Mouse (Mus musculus) embryo, embryonic 11.5 days (tissue): ENCODE measurements around the gene Tectb.
"Not testable (repeated sequence)": the region's sequence is repeated elsewhere in the genome, so short reads cannot be mapped to it uniquely, and the experiment has no call there.

Experiments used
- DNase-seq: peaks from one replicate; pipeline ENCODE4 v3.0.0-alpha.2; 2012; ENCODE audit warnings: low read depth, low spot score

Gene Tectb

DNA sequence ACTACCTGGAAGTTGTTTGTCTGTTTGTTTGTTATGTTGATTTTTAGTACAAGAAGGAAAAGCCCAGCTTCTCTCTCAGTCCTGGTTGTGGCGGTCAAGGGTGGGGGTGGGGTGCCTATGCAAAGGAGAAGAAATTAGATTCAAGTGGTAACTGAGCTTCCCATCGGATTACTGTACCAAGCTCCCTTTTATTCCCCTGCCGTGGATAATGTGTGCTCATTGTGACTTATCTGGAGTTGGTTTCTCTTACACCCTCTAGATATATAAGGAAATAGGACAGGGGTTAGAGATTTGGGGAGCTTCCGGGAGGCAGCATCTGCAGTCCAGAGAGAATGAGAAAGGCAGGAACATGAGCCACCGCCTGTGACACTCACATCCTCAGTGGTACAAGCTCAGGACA, at the start of gene Tectb:
Gene Tectb (plus strand): TSS at position 301 of the 400 bp plus-strand sequence.
- no peak for DNase-seq

DNA sequence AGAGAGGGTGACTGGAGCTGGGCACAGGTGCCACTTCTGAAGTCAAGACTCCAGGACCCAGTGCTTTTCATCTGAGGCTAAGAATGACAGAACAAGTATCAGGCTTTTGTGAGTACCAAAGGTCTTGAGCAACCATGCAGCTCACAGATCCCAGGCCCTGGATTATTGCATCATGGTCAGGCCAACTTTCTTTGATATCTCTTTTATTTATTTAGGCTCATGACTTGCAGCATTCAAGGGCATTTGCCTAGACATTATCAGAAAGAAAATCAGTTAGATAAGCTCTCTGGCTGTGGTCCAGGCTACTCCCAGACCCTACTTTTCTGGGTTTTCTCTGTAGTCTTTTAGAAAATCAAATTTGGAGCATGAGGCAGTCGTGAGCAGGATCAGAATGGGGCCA, 48.8 kb upstream of the Tectb start:
- DNase-seq: no peak

DNA sequence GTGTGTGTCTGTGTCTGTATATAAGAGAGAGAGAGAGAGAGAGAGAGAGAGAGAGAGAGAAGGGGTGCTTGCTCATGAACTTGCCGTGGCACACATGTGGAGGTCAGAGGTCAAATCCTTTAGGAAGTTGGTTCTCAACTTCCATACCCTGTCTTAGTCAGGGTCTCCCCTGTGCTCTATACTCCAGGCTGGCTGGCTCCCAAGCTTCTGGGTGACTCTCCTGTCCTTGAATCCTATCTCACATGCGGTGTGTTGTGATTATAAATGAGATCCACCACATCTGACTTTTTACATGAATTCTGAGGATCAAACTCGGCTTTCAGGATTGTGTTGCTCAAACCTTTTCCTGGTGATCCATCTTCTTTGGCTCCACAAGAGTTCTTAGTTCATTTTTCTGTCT, 48.1 kb upstream of the Tectb start:
- no peak for DNase-seq

DNA sequence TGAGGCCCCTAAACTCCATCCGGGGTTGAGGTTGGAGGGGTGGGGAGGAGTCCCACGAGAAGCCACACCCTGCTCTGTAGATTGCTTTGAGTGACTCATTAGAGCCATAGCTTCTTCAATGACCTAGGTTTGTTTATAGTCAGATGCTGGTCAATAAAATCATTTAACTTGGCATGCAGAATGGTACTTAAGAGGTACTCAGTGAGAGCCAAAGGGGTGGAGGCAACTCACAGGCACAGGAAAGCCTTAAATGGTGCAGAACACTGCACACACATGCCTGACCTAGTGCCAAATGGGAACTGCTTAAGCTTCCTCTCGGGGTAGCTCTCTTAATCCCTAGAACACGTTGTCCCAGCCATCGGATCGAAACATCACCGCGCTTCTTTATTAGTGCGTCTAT, 46.0 kb upstream of the Tectb start:
- no peak for DNase-seq

DNA sequence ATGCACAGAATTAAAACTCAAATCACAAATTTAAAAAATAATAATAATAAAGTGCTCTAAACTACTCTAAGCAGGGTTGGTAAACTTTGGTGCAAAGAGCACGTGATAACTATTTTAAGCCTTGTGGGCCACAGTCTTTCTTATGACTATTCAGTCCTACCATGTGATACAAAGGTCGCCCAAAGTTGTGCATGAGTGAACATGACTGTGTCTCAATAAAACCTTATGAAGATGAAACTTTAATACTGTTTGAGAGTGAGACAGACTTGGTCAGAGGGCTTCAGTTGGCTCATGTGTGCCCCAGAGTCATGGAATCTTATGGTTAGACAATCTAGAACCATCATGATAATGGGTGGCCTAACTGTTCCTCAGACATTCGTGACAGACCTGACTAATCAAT, 44.6 kb upstream of the Tectb start:
- no peak for DNase-seq

DNA sequence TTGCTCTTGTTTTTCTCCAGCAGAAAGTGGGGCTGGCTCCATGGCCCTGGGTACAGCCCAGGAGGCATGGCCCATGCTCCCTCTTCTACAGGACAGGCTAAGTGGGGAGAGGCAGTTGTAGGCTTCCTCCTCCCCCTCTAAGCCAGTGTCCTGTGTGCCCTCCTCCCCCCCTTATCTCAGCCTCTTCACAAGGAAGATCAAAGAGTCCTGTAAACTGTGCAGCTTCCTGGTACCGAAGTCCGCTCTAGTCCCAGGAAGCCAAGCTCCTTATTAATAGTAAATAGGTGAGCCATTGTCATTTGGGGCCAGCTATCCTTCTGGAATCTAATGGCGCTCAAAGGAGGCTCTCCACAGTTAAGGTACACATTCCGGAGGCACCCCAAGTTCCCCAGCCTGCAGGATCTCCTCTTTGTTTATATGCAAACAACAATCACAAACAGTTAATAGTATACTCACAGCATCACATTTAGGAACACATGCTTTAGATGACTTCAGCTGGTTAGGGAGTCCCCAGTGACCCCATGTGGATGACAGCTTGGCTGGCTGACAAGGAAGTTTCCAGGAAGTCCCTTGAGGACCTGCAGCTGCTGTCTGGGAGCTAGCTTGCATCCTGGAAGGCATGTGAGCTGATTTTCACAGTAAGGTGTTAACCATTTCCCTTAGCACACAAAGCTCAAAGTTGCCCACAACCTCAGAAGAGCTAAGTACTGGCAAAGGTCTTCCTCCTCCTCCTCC, 43.7 kb upstream of the Tectb start:
- DNase-seq: no peak

DNA sequence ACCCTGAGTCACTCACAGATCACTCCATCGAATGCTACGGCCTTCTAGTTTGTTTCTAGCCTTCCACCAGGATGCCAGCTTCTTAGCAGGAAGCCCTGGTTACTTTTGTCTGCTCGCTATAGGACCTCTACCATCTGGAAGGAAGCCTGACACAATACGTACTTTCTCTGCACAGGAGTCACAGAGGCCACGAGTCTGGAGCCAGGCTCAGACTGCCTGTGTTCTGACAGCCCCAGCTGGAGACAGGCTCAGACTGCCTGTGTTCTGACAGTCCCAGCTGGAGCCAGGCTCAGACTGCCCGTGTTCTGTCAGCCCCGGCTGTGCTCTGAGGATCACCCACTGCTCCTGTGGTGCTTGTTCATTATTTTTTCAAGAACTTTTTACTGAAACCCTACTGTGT, 42.6 kb upstream of the Tectb start:
- no peak for DNase-seq

DNA sequence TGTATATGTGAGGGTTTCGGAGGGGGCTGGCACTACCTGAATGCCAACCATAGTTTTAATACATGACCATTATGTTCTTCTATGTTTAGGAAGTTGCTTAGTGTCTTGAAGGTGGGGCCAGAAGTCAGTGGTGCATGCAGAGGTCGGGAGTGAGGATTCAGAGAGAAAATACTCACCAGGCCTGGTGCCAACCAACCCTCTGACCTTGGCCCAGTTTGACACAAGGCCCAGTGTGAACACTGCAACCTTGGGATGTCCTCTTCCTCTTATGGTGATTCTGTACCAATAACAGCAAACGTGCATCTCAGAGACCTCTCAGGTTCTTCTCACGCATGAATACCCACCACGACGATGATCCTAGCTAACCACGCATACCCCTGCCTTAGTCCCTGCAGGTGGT, 42.0 kb upstream of the Tectb start:
- no peak for DNase-seq

DNA sequence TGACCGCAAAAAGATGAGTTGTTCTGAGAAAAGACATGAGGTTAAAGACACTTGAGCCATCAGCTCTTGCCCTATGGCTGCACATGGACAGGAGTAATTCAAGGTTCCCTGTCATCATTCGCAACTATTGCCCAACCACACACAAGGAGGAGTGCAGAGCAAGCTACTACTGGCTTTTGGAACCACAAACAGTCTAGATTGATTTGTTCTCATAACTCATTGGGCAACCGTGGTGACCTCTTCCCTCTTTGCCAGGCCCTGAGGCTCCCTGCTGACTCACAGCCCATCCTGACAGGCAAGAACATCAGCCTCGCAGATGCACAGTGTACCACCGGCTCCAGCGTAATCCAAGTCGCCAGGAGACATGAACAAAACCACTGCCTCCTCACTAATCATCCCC, 41.2 kb upstream of the Tectb start:
- DNase-seq: no peak

DNA sequence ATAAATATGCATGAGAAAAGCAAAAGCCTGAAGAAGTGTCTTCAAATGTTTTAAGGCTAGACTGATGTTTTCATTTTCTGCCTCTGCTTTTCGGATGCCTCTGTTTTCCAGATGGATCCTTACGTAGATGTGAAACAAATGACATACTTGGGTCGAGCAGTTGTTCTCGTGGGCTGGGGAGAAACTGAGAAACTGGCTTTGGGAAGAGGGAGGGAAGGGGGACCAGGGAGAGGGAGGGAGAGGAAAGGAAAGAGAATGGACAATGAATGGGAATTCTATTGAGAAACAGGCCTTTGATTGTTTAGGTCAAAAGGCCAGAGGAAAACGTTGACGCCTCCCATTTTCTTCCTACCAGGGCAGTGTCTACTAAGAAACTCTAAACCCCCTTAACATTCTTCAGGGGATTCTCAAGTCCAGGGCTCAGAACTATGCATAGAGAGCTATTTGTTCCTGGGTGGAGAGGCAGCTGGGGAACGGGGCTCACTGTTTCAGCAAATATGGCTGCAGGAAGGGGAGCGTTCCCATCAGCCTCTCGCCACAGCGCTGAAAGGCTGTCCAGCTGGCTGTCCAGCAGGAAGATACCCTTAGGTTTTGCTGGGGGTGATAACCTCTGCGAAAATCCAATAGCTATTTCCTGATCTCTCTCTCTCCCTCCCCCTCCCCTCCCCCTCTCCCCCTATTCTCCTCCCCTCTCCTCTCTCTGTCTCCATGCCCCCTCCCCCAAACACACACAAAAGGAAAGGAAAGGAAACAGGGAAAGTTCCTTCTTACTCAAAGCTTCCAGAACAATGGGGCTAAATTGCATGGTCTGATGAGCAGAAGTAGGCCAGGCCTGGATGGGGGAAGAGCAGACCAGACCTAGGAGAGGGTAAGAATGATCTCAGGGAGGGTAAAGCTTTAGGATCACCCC, 36.9 kb upstream of the Tectb start:
- DNase-seq: no peak

DNA sequence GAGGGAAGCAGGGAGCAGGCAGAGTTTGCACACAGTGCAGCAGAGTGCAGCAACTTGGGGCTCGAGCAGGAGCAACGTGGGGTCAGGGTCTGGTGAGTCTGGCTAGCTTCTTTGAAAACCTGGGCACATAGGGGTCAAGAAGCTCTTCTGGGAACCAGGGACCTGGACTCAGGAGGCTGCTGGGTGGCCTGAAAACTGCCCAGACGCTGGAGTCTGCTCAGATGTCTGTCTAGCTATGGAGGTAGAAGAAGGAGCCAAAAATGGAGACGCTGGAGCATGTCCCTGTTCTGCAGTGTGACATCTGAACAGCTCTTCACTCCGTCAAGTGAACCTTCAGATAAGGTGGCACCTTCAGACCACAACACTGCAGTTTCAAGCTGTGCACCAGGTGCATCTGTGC, 35.8 kb upstream of the Tectb start:
- DNase-seq: no peak

DNA sequence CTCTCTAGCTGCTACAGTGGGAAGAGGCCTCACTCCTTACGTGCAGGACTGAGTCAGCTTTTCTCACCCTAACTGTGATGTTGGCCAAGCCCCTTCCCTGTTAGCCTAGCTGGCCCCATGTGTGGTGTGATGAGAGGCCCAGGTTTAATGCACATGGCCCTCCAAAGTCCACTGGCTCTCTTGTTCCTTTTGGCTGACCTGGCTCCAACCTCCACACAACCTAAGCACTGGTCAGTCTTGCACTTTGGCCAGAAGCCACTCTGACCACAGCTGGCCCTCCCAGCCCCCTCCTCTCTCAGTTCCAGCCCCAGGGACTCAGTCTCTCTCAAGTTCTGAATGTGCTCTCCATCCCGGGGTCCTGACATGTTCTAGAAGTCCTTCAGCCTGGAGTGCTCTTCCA, 35.4 kb upstream of the Tectb start:
- no peak for DNase-seq

DNA sequence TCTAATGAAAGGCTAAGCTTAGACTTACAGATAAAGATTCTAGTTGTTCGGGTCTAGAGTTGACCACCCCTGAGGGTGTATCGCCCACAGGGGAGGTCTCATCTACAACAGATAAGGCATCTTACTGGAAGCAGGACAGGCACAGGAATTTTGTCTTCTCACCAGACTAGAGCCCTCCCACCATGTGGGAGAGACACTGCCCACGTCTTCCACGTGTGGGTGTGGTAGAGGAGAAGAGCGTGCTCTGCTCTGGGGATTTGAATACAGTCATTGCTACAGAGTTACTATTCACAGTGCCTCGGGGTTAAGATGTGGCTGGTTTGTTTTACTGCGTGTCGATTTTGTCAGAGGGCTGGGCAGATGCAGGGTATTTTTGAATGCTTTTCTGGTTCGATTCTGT, 33.0 kb upstream of the Tectb start:
- DNase-seq: no peak

DNA sequence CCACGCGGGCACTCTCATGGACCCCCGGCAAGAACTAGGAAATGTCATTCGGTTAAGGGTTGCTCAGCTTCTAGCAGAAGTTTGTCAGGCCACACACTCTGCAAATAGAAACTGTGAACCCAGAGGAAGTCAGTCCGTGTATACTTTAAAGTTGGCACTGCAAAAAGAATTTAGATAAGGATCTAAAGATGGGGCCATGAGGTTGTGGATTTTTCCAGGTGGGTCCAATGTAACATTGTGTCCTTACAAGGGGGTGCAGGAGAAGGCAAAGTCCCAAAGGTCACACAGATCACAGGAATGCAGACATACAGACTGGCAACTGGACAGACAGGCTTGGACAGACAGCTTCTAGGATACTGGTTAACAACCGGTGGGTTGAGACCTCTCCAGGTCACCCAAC, 32.4 kb upstream of the Tectb start:
- no peak for DNase-seq

DNA sequence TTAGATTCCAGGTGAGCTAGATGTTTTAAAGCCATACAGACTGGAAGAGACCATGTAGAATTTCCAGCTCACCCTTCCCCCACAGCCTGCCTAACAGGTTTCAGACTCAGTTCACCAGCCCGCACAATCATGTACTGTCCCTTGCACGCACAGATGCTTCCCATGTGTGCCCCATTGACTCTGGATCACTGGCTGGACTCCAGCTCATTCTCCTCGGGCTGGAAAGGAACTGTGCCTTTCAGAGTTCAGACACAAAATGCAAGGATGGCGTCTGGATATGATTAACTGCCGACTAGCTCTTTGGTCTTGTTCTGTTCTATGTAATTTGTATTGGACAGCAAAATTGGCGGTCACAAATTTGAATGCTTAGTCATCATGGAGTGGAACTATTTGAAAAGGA, 30.9 kb upstream of the Tectb start:
- no peak for DNase-seq

DNA sequence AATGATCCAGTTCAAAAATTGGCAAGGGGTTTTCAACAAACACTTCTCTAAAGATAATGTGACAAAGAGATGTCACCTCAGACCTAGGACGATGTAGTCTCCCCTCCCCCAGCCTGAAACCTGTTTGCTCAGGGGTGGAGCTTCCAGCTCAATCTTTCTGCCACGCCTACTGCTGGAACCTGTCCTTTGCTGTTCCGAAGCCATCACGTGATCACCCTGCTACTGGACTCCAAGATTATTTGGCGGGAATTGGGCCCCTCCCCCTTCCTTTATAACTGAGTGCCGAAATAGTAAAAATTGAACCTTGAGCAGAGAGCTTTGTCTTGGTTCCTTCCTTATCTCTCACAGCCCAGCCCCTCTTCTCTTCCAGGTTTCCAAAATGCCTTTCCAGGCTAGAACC, 28.3 kb upstream of the Tectb start:
- not testable (repeated sequence) for DNase-seq

DNA sequence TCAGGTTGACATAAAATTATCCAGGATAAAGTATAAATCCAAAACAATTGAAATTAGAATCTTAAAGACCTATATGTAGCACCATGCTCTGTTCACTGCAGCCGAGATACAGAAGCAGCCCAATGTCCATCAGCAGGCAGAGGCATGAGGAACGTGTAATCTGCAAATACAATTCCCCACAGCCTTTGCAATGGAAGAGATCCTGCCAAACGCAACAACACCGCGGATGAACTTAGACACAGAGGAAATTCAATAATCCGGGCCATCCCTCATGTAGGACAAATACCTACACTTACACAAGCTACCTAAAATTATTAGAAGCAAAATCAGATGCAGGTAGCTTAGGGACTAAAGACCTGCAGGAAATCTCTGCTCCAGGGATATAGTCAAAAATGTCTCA, 27.6 kb upstream of the Tectb start:
- no peak for DNase-seq

DNA sequence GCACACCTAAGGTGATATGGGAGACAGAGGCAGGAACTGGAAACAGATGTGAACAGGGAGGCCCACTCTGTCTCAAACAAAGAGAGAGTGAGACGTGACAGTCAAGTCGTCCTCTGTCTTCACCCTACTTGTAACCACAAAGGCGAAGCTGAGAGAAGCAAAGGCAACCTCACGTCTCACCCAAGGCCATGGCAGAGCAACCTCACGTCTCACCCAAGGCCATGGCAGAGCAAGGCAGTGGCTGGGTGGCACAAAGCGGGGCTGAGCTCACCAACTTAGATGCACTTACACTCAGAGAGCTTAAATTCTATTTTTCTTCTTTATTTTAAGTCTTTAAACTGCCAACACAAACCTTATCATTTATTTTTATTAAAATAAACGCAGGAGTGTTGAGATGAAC, 23.5 kb upstream of the Tectb start:
- no peak for DNase-seq

DNA sequence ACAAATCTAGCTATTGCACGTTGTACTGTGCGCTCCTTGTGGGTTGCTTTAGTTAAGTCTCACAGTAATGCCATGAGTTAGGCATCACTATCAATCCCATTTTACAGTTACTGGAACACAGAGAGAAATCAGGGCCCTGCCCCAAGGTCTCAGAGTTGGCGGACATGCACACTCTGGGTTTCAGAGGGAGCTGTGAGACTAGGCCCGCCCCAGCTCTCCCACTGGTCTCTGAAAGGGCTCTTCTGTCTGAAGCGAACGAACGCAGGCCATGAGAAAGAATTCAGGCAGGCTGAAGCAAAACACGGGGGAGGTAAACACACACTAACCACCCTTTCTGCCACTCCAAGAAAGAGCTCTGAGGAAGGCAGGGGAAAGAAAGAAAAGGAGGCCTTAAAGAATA, 21.9 kb upstream of the Tectb start:
- no peak for DNase-seq

DNA sequence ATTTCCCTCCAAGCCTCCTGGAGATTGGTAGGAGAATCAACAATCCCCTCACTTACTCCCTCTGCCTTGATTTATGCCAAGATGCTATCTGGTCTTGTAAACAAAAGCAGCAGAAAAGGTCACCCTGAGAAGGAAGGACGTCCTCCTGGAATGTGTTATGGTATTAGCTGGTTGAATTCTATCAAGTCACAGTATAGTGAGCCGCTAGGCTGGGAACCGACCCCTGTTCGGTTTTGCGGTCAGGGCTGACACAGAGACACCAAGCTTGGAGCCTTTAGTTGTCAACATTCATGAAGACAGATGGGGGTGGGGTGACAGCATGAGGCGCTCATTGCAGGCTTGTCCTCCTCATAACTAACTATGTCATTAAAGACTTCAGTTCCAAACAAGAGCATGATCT, 20.7 kb upstream of the Tectb start:
- DNase-seq: no peak

DNA sequence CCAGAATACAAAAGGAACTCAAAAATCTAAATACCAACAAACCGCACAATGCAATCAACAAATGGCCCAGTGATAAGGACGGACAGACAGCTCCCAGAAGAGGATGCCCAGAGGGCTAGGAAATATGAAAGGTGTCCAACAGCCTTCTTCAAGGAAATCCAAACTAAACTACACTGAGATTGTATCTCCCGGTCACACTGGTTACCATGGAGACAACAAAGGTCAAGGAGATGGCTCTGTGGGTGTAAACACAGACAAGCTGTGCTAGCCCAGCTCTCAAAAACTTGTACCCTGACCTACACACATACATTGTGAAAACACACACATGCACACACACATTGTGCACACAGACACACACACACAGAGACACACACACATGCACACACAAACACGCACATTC, 18.3 kb upstream of the Tectb start:
- no peak for DNase-seq

DNA sequence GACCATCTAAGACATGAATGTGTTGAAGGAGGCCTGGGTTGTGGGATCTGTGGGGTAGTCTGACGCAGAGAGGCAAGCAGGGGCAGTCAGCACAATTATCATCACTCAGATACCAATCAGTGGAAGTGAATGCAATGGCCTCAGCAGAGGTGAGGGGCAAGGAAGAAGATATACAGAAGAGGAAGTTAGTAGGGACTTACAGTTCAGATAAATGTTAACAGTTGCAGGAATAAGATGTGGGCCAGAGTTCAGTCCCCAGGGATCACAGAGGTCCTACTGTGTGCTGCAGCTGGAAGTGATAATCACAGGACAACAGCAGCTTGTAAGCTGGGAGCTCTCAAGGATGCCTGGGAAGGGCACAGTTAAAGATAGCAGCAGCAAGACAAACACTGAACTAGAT, 16.4 kb upstream of the Tectb start:
- no peak for DNase-seq

DNA sequence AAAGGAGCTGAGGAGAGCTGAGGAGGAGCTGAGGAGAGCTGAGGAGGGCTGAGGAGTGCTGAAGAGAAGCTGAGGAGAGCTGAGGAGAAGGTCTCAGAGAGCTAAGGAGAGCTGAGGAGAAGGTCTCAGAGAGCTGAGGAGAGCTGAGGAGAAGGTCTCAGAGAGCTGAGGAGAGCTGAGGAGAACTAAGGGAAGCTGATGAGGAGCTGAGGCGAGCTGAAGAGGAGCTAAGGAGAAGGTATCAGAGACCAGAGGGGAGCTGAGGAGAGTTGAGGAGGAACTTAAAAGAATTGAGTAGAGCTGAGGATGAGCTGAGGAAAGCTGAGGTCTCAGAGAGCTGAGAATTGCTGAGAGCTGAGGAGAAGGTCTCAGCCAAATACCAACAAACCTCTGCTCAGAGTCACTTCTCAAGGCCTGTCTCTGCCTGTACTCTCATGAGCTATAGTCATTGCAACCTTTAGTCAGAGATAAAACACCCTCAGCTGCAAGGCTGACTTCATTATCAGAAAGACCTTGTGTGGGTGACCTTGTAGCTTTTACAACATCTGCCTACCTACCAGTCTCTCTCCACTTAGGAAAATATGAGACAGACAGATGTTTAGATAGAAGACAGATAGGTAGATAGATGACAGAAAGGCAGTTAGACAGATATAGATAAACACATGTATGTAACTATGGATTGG, 15.2 kb upstream of the Tectb start:
- no peak for DNase-seq
